Mouse (Mus musculus) spleen, adult 2 months (tissue): ENCODE data around the gene Gpat3.

Experiments used
- CTCF ChIP-seq: fragments of 200-500 bp; IDR thresholded peaks from 2 replicates; pipeline ENCODE4 v1.5.1; 2011; ENCODE audit warnings: mild to moderate bottlenecking, inconsistent platforms; ENCODE audit not compliant: insufficient read depth, insufficient read length, insufficient replicate concordance; ENCODE audit errors: extremely low read depth
- POLR2A ChIP-seq: fragments of 200-500 bp; IDR thresholded peaks from 2 replicates; pipeline ENCODE4 v1.6.1; 2011; ENCODE audit warnings: low read depth, low read length, inconsistent platforms

- TF ChIP-seq CTCF (no peak), POLR2A (no peak)
Observed at GRCm38 (mm10) chr5:100835862-100836538, 9.5 kb upstream of the Gpat3 start.
